Mouse (Mus musculus): ENCODE data around the gene Crybg1. TPM values are rescaled to one million over a fixed set of nuclear protein-coding genes. Genes with fewer than 3 reads are reported as not detected.
A peak's percentile ranks its signal among the peaks of the same experiment; 100 is the strongest.
"Not testable (repeated sequence)": the region's sequence is repeated elsewhere in the genome, so short reads cannot be mapped to it uniquely, and the experiment has no call there.

Crybg1 gene
- polyA plus RNA-seq, 1 experiment from 2014 or later, result 2.9 TPM

- not testable (repeated sequence) for H3K36me3 ChIP-seq; H3K4me3 ChIP-seq (replicated peaks); ATAC-seq (replicated peaks; ENCODE audit: low FRiP score); H3K4me1 ChIP-seq; H3K27me3 ChIP-seq; H3K27ac ChIP-seq; H3K9ac ChIP-seq; H3K4me2 ChIP-seq; H3K9me3 ChIP-seq (replicated peaks)
- 95% methylated on average over 9 of the region's 9 CpGs for WGBS
Observed at GRCm38 (mm10) chr10:43925776-43926175, 222.9 kb downstream of the Crybg1 start.

- 89% methylated on average over 3 of the region's 3 CpGs for WGBS
Observed at GRCm38 (mm10) chr10:43923096-43923495, 225.6 kb downstream of the Crybg1 start.

GRCm38 (mm10) chr10:43918696-43919608 is 229.7 kb downstream of the Crybg1 start:
- Histone ChIP-seq H3K9ac (no peak overlapping the region), H3K36me3 (no peaks in the 10 kb centered on the region), H3K4me2 (no peak overlapping the region), H3K4me3 (replicated peaks) (no peak overlapping the region), H3K27ac (no peak overlapping the region), H3K4me1 (peaks cover 7% of the 10 kb centered on the region), H3K27me3 (no peaks in the 10 kb centered on the region), H3K9me3 (replicated peaks) (no peaks in the 10 kb centered on the region)
- WGBS, result 41% methylated on average over 17 of the region's 17 CpGs
- ATAC-seq (replicated peaks; ENCODE audit: low FRiP score), result no peak; the same call in 1 of the 2 replicates

More at GRCm38 (mm10) chr10:43923096-43923495, 225.6 kb downstream of the Crybg1 start:
- Histone ChIP-seq H3K27me3 (no peaks in the 10 kb centered on the region), H3K9me3 (replicated peaks) (no peaks in the 10 kb centered on the region), H3K36me3 (no peaks in the 10 kb centered on the region; the same call in 1 of the 2 replicates), H3K27ac (no peak overlapping the region), H3K4me3 (replicated peaks) (no peak overlapping the region), H3K4me1 (peaks cover 3% of the 10 kb centered on the region; the same call in 1 of the 2 replicates), H3K4me2 (no peak overlapping the region), H3K9ac (no peak overlapping the region)
- no peak for ATAC-seq (replicated peaks; ENCODE audit: low FRiP score)

GRCm38 (mm10) chr10:43916737-43917136 is 231.9 kb downstream of the Crybg1 start:
- Histone ChIP-seq H3K27me3 (no peaks in the 10 kb centered on the region), H3K4me2 (no peak overlapping the region), H3K9me3 (replicated peaks) (no peaks in the 10 kb centered on the region), H3K27ac (no peak overlapping the region), H3K4me3 (replicated peaks) (no peak overlapping the region), H3K9ac (no peak overlapping the region), H3K36me3 (no peaks in the 10 kb centered on the region), H3K4me1 (peaks cover 7% of the 10 kb centered on the region)
- 88% methylated on average over 2 of the region's 2 CpGs for WGBS
- no peak for ATAC-seq (replicated peaks; ENCODE audit: low FRiP score)

GRCm38 (mm10) chr10:43916181-43916580 is 232.5 kb downstream of the Crybg1 start:
- H3K27me3 ChIP-seq, result no peaks in the 10 kb centered on the region
- H3K9ac ChIP-seq, result no peak overlapping the region
- 83% methylated on average over 12 of the region's 12 CpGs for WGBS
- H3K4me1 ChIP-seq, result peaks cover 7% of the 10 kb centered on the region
- no peak overlapping the region for H3K4me2 ChIP-seq
- H3K27ac ChIP-seq, result no peak overlapping the region
- no peaks in the 10 kb centered on the region for H3K36me3 ChIP-seq
- H3K4me3 ChIP-seq (replicated peaks), result no peak overlapping the region
- ATAC-seq (replicated peaks; ENCODE audit: low FRiP score), result no peak
- no peaks in the 10 kb centered on the region for H3K9me3 ChIP-seq (replicated peaks)

GRCm38 (mm10) chr10:43912236-43912635 is 236.4 kb downstream of the Crybg1 start:
- Histone ChIP-seq H3K4me3 (replicated peaks) (no peak overlapping the region), H3K27ac (no peak overlapping the region), H3K36me3 (no peaks in the 10 kb centered on the region), H3K9me3 (replicated peaks) (no peaks in the 10 kb centered on the region), H3K27me3 (no peaks in the 10 kb centered on the region), H3K4me1 (peaks cover 4% of the 10 kb centered on the region; the same call in 1 of the 2 replicates), H3K4me2 (no peak overlapping the region), H3K9ac (no peak overlapping the region)
- 79% methylated on average over 3 of the region's 3 CpGs for WGBS
- no peak for ATAC-seq (replicated peaks; ENCODE audit: low FRiP score)

- ATAC-seq (replicated peaks; ENCODE audit: low FRiP score), result no peak
- Histone ChIP-seq H3K36me3 (no peaks in the 10 kb centered on the region), H3K27me3 (no peaks in the 10 kb centered on the region), H3K4me1 (no peaks in the 10 kb centered on the region), H3K9ac (no peak overlapping the region), H3K4me2 (no peak overlapping the region), H3K9me3 (replicated peaks) (no peaks in the 10 kb centered on the region), H3K27ac (no peak overlapping the region), H3K4me3 (replicated peaks) (no peak overlapping the region)
- 87% methylated on average over 8 of the region's 8 CpGs for WGBS
Observed at GRCm38 (mm10) chr10:43910873-43911142, 237.8 kb downstream of the Crybg1 start.

GRCm38 (mm10) chr10:43910032-43910872 is 238.4 kb downstream of the Crybg1 start:
- H3K36me3 ChIP-seq, result no peaks in the 10 kb centered on the region
- no peaks in the 10 kb centered on the region for H3K9me3 ChIP-seq (replicated peaks)
- no peaks in the 10 kb centered on the region for H3K27me3 ChIP-seq
- H3K4me2 ChIP-seq, result no peak overlapping the region
- no peak overlapping the region for H3K4me3 ChIP-seq (replicated peaks)
- H3K9ac ChIP-seq, result no peak overlapping the region
- no peak overlapping the region for H3K27ac ChIP-seq
- no peaks in the 10 kb centered on the region for H3K4me1 ChIP-seq
- ATAC-seq (replicated peaks; ENCODE audit: low FRiP score), result no peak
- WGBS, result 79% methylated on average over 12 of the region's 12 CpGs

- Histone ChIP-seq H3K9ac (no peak overlapping the region), H3K4me1 (peaks cover 16% of the 10 kb centered on the region), H3K36me3 (no peaks in the 10 kb centered on the region), H3K4me3 (replicated peaks) (no peak overlapping the region), H3K27ac (no peak overlapping the region), H3K4me2 (no peak overlapping the region), H3K9me3 (replicated peaks) (no peaks in the 10 kb centered on the region), H3K27me3 (no peaks in the 10 kb centered on the region)
- 93% methylated on average over 1 of the region's 1 CpGs for WGBS
- no peak for ATAC-seq (replicated peaks; ENCODE audit: low FRiP score)
Observed at GRCm38 (mm10) chr10:43904569-43904968, 244.1 kb downstream of the Crybg1 start.

GRCm38 (mm10) chr10:43901578-43902194 is 247.0 kb downstream of the Crybg1 start, which contains the start of the genes Qrsl1 and Rtn4ip1:
Qrsl1 (minus strand) TSS chr10:43901745.
Rtn4ip1 (plus strand) TSS chr10:43901807.
- Histone ChIP-seq H3K9ac (peak within 1 kb of the TSS; percentile 70), H3K4me2 (peak within 1 kb of the TSS; percentile 76), H3K36me3 (0 out of 2 replicates have a peak, but pooled peaks cover 5% of the 10 kb centered on the region), H3K4me3 (replicated peaks) (peak within 1 kb of the TSS; percentile 89), H3K9me3 (replicated peaks) (no peaks in the 10 kb centered on the region), H3K27me3 (no peaks in the 10 kb centered on the region), H3K27ac (peak within 1 kb of the TSS; percentile 87), H3K4me1 (peaks cover 16% of the 10 kb centered on the region)
- peak; percentile 98 for ATAC-seq (replicated peaks; ENCODE audit: low FRiP score)
- under 1% methylated on average over 40 of the region's 40 CpGs for WGBS

GRCm38 (mm10) chr10:43900883-43901570 is 247.6 kb downstream of the Crybg1 start:
- Histone ChIP-seq H3K27me3 (no peaks in the 10 kb centered on the region), H3K27ac (peak overlapping the region; percentile 87), H3K4me2 (peak overlapping the region; percentile 76), H3K9me3 (replicated peaks) (no peaks in the 10 kb centered on the region), H3K4me1 (peaks cover 16% of the 10 kb centered on the region), H3K36me3 (0 out of 2 replicates have a peak, but pooled peaks cover 5% of the 10 kb centered on the region), H3K4me3 (replicated peaks) (peak overlapping the region; percentile 89), H3K9ac (peak overlapping the region; percentile 70)
- 7% methylated on average over 30 of the region's 30 CpGs for WGBS
- peak; percentile 61; the same call in 1 of the 2 replicates for ATAC-seq (replicated peaks; ENCODE audit: low FRiP score)
